Mouse (Mus musculus) megakaryocyte-erythroid progenitor cell, adult 5-6 weeks (primary cell): ENCODE data around the gene E430018J23Rik. TPM values are rescaled to one million over a fixed set of nuclear protein-coding genes. Genes with fewer than 3 reads are reported as not detected.
"Not testable (repeated sequence)": the region's sequence is repeated elsewhere in the genome, so short reads cannot be mapped to it uniquely, and the experiment has no call there.

Source experiments
- ATAC-seq: replicated peaks from 2 replicates; pipeline ENCODE4 v1.8.0; 2016; ENCODE audit warnings: mild to moderate bottlenecking, inconsistent platforms; ENCODE audit not compliant: severe bottlenecking, poor library complexity, low FRiP score, low TSS enrichment
- total RNA-seq, 2 experiments: library from RNA; stranded (forward) in 1 of 2; stranded (reverse) in 1 of 2; fragments of 200-1000, 215-1000 nt in 1 of 2; fragments of >200 nt in 1 of 2; fragmentation: Nextera tagmentation in 1 of 2; gene quantifications; 2 replicates each; pipeline ENCODE4 v1.2.3; 2014 to 2017

The E430018J23Rik gene
- total RNA-seq, 2 experiments from 2014 or later = 3.1 to 7.8 TPM

DNA sequence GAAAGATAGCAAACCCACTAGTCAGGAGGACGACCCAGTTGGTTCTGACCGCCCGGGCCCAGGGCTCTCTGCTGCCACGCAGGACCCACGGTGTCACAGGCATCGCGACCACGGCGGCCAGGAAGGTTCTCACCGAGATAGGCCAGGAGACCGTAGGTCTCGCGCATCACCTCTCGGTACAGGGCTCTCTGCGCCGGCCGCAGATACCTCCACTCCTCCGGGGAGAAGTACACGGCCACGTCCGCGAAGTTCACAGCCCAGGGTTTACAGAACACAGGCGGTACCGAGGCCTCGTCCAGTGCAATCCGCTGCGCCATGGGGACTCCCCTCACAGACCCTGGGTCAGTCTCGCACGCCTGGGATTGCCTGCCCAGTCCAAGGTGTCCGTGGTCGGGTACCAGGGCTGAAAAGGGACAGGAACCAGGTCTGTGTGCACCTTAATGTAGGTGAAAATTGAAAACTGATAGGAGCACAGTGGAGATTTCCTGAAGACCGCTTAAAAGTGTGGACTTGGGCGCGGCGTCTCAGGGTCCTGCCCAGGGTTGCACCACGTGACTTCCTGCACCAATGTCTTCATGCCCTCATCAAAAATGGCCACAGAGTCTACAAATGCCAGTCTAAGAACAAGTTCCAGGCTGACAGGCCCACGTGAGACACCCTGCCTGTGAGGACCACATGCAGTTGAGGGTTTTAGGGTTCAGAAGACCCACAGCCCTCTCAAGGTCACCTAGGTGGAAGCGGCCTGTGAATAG is 6.6 kb downstream of the E430018J23Rik start, which contains the start of gene 9130019O22Rik:
TSS of gene 9130019O22Rik (minus strand) at position 526 of the 752 bp plus-strand sequence.
- peak; percentile 83 for ATAC-seq

DNA sequence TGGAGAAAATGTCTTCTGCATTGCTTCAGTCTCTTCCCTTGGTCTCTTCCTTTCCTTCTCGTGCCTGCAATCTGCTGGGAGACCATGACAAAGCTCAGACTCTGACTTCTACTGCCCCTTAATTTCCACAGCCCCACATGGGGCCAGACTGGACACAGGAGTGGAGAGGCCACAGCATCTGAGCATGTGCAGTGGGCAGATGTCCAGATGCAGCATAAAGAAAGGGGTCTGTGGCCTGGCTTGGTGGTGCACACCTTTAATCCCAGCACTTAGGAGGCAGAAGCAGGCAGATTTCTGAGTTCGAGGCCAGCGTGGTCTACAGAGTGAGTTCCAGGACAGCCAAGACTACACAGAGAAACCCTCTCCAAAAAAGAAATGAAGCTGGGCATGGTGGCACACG is 7.9 kb downstream of the E430018J23Rik start:
- ATAC-seq = not testable (repeated sequence)

DNA sequence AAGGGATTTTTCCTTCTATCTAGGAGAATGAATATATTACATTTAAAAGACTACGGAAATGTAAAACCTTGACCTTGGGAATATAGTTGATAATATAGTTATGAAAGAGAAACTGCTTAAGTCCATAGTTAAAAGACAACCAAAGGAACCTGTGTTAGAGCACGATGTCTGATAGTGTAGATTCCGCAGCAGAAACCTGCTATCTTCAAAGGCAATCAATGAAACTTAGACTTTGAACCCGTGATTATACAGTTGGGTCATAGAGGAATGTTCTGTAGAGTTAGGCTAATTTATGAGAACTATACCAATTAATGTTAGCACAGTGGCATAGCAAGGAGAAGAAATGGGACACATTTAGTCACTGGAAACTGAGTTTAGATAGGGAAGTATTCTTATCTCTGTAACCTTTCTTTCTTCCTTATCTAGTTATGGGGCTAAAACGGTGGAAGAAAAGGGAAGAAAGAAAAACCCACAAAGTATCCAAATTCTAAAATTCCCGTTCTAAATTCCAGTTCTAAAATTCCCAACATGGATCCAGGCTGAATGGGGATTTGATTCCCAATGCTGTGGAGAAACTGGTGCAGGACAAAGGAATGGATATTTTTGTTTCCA is 15.0 kb downstream of the E430018J23Rik start:
- ATAC-seq = no peak

DNA sequence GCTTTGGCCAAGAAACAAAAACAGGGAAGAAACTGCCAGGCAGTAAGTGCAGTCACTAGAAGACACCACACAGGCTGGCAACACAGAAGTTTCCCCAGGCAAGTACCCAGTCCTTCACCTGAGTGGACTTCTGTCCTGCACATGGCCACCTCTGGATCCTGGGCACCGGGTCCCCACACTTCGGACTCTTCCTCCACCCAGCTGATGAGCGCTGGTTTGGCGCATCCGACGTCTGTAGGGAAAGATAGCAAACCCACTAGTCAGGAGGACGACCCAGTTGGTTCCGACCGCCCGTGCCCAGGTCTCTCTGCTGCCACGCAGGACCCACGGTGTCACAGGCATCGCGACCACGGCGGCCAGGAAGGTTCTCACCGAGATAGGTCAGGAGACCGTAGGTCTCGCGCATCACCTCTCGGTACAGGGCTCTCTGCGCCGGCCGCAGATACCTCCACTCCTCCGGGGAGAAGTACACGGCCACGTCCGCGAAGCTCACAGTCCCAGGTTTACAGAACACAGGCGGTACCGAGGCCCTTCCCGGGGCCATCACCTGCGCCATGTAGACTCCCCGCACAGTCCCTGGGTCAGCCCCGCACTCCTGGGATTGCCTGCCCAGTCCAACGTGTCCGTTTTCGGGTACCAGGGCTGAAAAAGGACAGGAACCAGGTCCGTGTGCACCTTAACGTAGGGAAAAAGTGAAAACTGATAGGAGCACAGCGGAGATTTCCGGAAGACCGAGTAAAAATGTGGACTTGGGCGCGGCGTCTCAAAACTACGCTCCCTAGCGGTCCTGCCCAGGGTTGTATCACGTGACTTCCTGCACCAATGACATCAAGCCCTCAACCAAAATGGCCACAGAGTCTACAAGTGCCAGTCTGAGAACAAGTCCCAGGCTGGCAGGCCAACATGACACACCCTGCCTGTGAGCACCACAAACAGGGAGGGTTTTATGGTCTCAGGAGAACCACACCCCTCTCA is 17.9 kb downstream of the E430018J23Rik start, which contains the start of gene Zfp747:
TSS of gene Zfp747 (minus strand) at position 780 of the 975 bp plus-strand sequence.
- ATAC-seq = peak; percentile 95

DNA sequence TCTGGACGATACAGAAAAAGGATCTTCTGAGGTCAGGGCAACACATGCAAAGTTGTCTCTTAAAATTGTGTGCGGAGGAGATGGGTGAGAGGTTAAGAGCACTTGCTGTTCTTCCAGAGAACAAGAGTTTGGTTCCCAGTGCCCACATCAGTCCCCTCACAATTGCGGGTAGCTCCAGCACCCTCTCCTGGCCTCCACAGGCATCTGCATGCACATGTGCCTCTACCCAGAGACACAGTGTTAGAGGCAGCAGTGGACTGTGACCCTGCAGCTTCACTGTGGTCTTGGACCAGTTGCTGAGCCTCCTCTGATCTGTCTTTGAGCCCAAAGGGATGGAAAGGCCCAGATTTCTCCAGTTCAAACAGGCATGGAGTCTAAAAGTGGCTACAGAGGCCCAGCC is 21.6 kb downstream of the E430018J23Rik start:
- ATAC-seq = not testable (repeated sequence)

DNA sequence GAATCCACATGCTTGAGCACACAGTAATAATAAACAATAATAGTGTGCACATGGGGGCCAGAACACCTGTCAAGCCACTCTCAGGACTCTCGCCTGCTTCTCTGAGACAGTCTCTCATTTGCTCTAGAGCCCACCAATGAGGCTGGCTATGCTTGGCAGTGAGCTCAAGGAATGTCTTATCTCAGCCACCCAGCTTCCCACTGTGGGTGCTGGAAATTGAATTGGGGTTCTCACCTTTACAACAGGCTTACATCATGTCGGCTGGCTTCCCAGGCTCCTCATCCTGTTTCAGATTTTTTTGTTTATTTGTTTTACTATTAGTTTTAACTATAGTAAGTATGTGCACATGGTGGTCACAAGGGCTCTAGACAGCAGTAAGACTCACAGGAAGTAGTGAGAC is 22.2 kb downstream of the E430018J23Rik start:
- ATAC-seq = no peak

DNA sequence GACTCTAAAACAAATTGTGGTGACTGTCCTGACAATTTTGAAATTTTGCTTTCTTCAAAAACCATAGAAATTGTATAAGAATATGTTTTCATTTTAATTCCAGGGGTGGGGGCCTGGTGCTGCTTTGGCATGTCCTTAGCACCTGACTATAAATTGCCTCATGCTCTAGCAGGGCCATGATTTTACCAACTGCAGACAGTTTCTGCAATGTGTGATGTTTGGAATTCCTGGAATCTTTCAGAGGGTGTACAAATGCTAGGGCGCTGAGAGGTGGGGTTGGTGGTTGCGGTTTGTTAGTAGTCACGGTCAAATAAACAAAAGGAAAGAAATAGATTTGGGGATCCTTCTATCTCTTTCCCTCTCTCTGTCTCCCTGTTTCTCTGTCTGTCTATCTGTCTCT is 27.2 kb downstream of the E430018J23Rik start:
- ATAC-seq = no peak

DNA sequence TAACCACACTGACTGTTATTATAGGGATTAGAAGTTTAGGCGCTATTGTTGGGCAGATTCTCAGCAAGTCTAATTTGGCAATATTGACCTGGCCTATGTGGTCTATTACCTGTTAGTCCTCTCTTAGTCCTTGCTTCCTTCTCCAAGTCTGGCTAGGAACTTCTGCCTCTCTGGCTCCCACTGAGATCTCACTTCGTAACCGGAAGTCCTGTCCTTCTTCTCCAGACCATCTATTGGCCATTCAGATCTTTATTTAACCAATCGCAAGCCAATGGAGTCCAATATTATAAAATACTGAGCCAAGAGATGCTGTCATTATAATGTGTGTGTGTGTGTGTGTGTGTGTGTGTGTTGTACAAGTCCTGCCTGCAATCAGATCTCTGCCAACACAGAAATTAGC is 29.3 kb downstream of the E430018J23Rik start:
- no peak for ATAC-seq

DNA sequence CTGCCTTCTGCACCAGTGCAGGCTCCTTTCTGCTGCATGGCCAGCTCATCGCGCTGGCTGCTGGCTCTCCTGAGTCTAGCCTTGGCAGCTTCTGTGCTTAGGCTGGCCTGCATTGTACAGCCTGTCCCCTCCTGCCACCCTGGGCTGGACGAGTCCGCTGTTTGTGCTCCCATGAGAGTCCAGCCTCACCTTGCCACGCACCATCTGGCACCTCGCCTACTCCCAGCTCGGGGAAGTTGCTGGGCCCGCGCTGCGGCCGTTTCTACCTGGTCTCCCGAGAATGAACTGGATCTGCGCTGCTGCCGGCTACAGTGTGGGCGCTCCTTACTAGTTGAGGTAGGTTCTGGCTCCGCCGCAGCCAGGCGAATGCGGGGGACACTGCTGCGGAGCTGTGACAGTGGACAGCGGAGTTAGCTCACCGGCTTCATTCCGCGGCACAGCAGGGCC is 29.9 kb downstream of the E430018J23Rik start:
- peak; percentile 32; the same call in 1 of the 2 replicates for ATAC-seq

DNA sequence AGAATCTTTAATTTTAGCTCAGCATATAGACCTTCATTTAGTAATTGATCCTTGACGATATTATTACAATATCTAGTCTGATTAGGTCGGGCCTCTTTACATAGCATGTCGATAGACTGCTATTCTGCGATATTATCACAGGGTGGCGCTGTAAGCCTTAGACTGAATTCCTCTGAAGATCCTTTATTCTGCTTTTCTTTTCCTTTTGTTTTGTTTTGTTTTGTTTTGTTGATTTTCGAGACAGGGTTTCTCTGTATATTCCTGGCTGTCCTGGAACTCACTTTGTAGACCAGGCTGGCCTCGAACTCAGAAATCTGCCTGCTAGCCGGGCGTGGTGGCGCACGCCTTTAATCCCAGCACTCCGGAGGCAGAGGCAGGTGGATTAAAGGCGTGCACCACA is 31.0 kb downstream of the E430018J23Rik start:
- ATAC-seq = not testable (repeated sequence)

DNA sequence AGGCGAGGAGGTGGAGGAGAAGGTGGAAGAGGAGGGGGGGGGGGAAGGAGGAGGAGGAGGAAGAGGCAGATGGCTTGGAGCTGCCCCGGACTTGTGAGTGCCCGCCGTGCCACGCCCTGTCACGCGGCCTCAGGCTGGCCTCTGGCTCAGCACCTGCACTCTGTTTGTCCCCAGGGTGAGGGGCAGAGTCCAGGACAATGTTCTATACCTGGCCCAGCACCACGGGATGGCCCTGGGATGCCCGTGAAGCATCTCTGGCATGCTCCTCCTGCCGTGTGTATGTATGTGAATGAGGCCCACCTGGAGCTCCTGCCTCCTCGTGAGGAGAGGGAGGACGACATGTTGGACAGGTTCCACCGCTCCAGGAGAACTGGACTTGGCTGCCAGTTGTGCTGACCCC is 32.0 kb downstream of the E430018J23Rik start:
- ATAC-seq = no peak

DNA sequence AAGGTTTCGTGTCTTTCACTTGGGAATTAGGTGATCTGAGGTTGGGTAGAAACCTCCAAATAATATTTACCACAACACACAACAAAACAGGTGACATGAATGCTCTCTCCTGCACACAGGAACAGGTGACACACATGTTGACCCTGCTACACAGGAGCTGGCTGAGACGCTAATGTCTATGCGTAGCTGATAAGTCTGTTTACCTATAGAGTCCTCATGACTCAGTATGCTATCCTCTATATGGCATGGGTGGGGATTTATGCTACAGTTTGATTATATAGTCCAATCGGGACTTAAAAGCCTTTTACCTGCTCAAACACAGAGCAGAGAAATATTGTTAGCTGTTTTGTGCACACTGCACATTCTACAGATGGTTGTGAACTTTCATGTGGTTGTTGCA is 33.2 kb downstream of the E430018J23Rik start:
- no peak for ATAC-seq

DNA sequence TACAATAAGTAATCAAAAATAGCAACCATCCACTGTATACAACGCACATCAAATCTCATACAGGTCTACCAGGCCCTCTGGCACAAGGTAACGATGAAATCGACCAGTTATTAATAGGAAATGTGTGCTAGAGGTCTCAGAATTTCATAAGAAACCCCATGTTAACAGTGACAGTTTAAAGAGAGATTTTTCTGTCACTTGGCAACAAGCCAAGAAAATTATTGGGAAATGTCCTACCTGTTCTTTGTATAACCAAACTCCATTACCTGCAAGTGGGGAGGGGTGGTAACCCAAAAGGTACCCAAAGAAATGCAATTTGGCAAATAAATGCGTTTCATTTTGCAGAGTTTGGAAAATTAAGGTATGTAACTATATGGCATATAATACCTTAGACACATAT is 35.0 kb downstream of the E430018J23Rik start:
- no peak for ATAC-seq

DNA sequence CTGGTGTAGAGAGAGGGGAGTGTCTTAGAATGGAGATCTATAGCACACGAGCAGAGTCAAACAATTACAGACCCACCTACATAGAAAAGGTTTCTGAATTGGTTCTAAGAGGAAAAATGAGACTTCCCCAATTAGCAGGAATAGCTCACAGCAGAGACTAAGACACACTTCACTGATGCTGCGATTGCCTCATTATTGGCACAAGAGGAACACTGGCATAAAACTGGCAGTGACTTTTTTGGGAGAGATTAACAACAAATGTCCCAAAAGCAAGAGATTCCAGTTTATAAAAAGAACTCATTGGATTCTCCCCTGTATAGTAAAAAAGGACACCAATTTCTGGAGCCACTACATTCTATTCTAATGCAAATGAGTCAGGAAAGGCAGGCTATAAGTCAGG is 35.6 kb downstream of the E430018J23Rik start:
- ATAC-seq = no peak

DNA sequence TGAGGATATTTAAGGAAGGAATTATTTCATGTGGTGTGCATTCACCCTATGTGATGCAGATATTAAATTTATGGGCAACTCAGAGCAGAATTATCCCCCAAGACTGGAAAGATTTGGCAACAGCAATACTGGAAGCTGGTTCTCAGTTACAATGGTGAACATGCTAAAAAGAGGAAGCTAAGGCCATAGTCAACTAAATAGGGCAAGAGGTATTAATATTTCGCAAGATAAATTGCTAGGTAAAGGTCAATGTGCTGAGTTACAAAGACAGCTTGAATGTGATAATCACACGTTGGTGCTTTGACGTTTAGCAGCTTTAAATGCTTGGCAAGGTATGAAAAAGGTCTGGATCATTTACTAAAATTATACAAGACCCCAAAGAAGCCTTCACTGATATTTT is 37.6 kb downstream of the E430018J23Rik start:
- ATAC-seq = no peak

DNA sequence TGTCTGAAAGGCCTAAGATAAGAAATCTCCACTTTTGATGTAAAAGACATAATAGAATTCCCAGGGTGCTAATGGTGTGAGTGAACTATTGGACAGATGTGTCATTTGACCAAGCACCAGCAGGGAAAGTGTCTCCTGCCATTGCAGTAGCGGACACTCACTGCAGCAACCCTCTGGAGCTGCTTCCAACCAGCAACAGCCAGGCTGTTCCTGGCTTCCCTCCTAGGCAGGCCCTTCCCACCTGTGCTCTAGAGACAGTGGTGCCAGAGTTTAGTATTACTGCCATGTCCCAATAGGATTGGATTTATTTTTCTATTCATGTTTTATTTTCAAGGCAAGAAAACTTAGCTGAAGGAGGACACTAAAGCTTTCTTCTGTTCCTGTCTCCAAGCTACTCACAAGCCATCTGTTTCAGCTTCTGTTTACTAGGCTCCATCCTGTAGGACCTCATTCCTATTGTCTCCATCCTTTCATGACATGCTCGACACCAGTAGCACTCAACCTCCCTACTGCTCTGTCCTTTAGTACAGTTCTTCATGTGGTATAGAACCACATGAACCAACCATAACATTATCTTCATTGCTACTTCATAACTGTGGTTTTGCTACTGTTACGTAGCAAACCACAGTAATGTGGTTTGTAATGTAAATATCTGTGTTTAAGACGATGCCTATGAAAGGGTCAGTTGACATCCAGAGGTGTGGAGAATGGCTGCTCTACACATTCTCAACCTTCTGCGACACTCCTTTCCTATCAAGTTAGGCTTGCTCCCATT is 42.0 kb downstream of the E430018J23Rik start:
- no peak for ATAC-seq

DNA sequence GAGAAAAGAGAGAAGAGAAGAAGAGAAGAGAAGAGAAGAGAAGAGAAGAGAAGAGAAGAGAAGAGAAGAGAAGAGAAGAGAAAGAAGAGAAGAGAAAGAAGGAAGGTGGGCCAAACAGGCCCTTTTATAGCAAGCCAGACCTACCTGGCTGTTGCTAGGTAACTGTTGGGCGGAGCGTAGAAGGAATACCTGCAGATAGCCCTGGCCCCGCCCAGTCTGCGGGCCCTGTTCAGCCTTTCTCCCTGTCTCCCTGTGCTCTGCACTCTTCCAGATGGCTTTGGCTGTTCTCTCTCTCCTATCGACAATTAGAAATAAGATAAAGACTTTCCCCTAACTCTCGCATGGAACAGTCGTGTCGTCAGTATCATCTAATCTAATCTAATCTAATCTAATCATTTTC is 46.8 kb downstream of the E430018J23Rik start:
- ATAC-seq = no peak

DNA sequence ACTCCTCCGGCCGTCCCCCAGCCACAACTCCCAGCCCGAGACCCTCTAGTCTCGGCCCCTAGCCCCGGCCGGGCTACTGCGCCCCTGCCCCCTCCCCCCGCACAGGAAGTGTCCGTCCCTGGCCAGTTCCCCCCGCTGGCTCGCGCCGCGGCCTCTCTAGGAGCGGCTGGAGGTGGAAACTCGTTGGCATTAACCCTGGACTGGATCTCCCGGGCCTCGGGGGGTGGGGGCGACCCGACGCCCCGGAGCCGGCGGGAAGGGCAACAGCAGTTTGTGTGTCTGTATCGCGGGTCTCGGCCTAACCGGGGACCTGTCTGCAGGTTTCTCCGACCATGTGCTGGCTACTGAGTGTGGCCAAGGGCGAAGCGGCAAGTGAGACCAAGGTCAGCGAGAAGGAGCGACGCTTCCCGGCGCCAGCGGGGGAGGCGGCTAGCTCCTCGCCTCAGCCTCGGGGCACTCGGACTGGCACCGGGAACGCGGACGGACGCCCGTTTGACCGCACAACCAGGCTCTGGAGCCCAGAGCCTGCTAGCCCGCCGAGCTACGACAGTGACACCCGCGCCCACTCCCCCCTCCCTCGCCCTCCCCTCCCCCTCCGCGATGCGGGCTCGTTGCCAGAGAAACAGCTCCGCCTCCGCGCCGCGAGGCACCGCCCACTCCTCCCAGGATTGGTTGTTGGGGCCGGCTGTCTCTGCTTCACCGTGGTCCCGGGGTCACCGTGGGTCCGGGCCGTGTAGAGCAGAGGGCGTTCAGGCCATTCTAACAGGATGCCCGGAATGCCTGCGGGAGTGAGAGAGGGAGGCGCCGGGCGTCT is 47.7 kb downstream of the E430018J23Rik start, which contains the start of gene Zfp768:
TSS of gene Zfp768 (minus strand) at position 78 of the 814 bp plus-strand sequence.
- peak; percentile 72 for ATAC-seq
